Mouse (Mus musculus) midbrain, embryonic 11.5 days (tissue): ENCODE measurements at regions not wholly inside any gene's neighbourhood (a gene's known extent, or its start where the extent isn't known, plus 50 kb on each side); places are given as distances from the start of the nearest gene placed in this dataset.

Experiments
- ATAC-seq: fragments of 200-750 bp; cut with Nextera tagmentation; 2 replicates; pipeline ENCODE4 v1.8.0; 2017; ENCODE audit warnings: moderate TSS enrichment, moderate library complexity; ENCODE audit not compliant: low FRiP score
- DNase-seq: peaks from one replicate; pipeline ENCODE4 v3.0.0; 2015; ENCODE audit warnings: low spot score; ENCODE audit errors: missing footprints
- H3K27ac ChIP-seq: fragments of 300-500 bp; sonication (generic); 2 replicates; pipeline ENCODE4 v1.5.1; 2014; ENCODE audit warnings: low read depth, low read length
- H3K27me3 ChIP-seq: fragments of 300-500 bp; sonication (generic); 2 replicates; pipeline ENCODE4 v1.6.1; 2014; ENCODE audit warnings: mild to moderate bottlenecking, low read length, moderate library complexity, mixed read lengths; ENCODE audit not compliant: control insufficient read depth, insufficient read depth
- H3K36me3 ChIP-seq: fragments of 300-500 bp; sonication (generic); 2 replicates; pipeline ENCODE4 v1.6.1; 2014; ENCODE audit warnings: mild to moderate bottlenecking, low read length, moderate library complexity, mixed read lengths; ENCODE audit not compliant: control insufficient read depth, insufficient read depth
- H3K4me1 ChIP-seq: fragments of 300-500 bp; sonication (generic); 2 replicates; pipeline ENCODE4 v1.6.1; 2014; ENCODE audit warnings: low read length; ENCODE audit not compliant: control insufficient read depth, insufficient read depth
- H3K4me2 ChIP-seq: fragments of 300-500 bp; sonication (generic); 2 replicates; pipeline ENCODE4 v1.6.1; 2014; ENCODE audit warnings: mild to moderate bottlenecking, moderate library complexity
- H3K4me3 ChIP-seq: fragments of 300-500 bp; sonication (generic); 2 replicates; pipeline ENCODE4 v1.5.1; 2014; ENCODE audit warnings: low read depth, low read length
- H3K9ac ChIP-seq: fragments of 300-500 bp; sonication (generic); 2 replicates; pipeline ENCODE4 v1.6.1; 2014; ENCODE audit warnings: low read length
- H3K9me3 ChIP-seq: fragments of 300-500 bp; sonication (generic); 2 replicates; pipeline ENCODE4 v1.6.1; 2016; ENCODE audit warnings: low read length; ENCODE audit not compliant: control insufficient read depth
- WGBS: fragments of 180-500 bp; shearing (Covaris S2); extraction: QIAGEN DNeasy Blood & Tissue Kit; methylation state at CpG from one replicate; pipeline ENCODE4 v1.1.7; 2014; 5-methylcytosine and 5-hydroxymethylcytosine counted together

GRCm38 (mm10) chr7:73025640-73026039 lies 349.7 kb upstream of the Rgma start:
- no peak overlapping the region for H3K9ac ChIP-seq
- H3K27ac ChIP-seq: no peak overlapping the region
- H3K27me3 ChIP-seq: no peaks in the 10 kb centered on the region
- H3K4me2 ChIP-seq: no peak overlapping the region
- WGBS: 80% methylated on average over 5 of the region's 5 CpGs
- no peak for ATAC-seq
- H3K9me3 ChIP-seq: no peaks in the 10 kb centered on the region
- H3K4me1 ChIP-seq: no peaks in the 10 kb centered on the region
- no peak overlapping the region for H3K4me3 ChIP-seq
- DNase-seq: no peak
- H3K36me3 ChIP-seq: no peaks in the 10 kb centered on the region

GRCm38 (mm10) chr7:73028952-73029351 lies 346.4 kb upstream of the Rgma start:
- WGBS: 90% methylated on average over 6 of the region's 6 CpGs
- no peaks in the 10 kb centered on the region for H3K36me3 ChIP-seq
- no peak overlapping the region for H3K27ac ChIP-seq
- no peaks in the 10 kb centered on the region for H3K4me1 ChIP-seq
- no peaks in the 10 kb centered on the region for H3K9me3 ChIP-seq
- no peak overlapping the region for H3K9ac ChIP-seq
- H3K27me3 ChIP-seq: no peaks in the 10 kb centered on the region
- DNase-seq (no peak), ATAC-seq (no peak)
- H3K4me3 ChIP-seq: no peak overlapping the region
- no peak overlapping the region for H3K4me2 ChIP-seq

DNA sequence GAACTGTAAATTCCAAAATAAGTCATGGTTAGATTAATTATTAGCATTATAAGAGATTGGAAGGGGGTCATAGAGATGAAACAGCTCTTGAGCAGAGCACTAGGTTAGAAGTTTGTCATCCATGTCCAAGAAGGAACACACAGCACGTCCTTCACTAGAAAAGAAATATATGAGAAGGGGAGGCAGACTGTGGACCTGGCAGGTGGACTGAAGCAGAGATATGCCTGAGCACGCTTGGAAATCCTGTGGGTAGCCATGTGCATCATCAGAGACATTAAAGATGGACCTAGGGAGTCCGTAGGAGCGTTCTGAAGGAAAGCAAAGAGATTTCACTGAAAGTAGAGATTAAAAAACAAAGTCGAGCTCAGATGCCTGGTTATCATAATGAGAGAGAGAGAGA lies 343.9 kb upstream of the Rgma start:
- DNase-seq (no peak), ATAC-seq (no peak)
- Histone ChIP-seq H3K4me2 (no peak overlapping the region), H3K4me1 (no peaks in the 10 kb centered on the region), H3K27ac (no peak overlapping the region), H3K36me3 (no peaks in the 10 kb centered on the region), H3K4me3 (no peak overlapping the region), H3K9me3 (no peaks in the 10 kb centered on the region), H3K27me3 (no peaks in the 10 kb centered on the region), H3K9ac (no peak overlapping the region)
- 85% methylated on average over 5 of the region's 5 CpGs for WGBS

- Histone ChIP-seq H3K27ac (no peak overlapping the region), H3K4me1 (no peaks in the 10 kb centered on the region), H3K27me3 (no peaks in the 10 kb centered on the region), H3K9me3 (no peaks in the 10 kb centered on the region), H3K4me2 (no peak overlapping the region), H3K36me3 (no peaks in the 10 kb centered on the region), H3K4me3 (no peak overlapping the region), H3K9ac (no peak overlapping the region)
- no peak for ATAC-seq
- DNase-seq: no peak
- WGBS: 84% methylated on average over 23 of the region's 23 CpGs
Measured at GRCm38 (mm10) chr7:73032316-73032980, 342.9 kb upstream of the Rgma start.

DNA sequence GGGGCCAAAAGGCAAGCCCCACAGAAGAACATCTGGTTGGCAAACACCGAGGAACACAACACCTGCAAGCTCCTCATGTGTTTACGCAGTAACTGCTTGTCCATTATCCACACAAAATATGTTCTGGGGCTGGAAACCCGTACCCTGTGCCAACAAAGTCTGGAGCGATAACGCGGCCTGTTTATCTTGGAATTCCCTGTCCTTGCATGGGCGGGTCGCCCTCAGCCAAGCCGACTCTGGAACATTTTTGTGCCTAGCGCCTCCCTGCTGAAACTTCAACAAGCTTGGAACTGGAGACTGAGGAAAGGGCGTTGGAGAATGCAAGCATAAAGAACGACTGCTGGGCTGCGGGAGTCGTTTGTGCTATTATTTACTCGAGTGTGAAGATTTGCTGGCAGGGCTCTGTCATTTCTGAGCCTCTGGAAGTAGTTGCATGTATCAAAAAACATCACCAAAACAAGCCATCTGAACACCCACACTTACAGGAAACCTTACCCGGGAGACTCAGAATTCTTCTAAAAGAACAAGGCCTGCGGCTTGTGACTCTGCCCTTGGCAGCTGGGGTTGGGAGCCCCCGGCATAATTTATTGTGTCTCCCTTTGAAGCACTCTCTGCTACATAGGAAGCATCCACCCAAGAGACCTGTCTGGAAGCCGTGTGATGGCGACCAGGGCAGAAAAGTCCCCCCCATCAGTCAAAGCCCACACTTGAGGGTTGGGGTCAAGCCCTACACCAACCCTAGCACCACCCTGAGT lies 338.3 kb upstream of the Rgma start:
- Histone ChIP-seq H3K27me3 (no peaks in the 10 kb centered on the region), H3K9me3 (no peaks in the 10 kb centered on the region), H3K36me3 (no peaks in the 10 kb centered on the region), H3K4me1 (no peaks in the 10 kb centered on the region), H3K27ac (no peak overlapping the region), H3K4me3 (no peak overlapping the region), H3K4me2 (no peak overlapping the region), H3K9ac (no peak overlapping the region)
- ATAC-seq: no peak
- WGBS: 81% methylated on average over 20 of the region's 20 CpGs
- no peak for DNase-seq

GRCm38 (mm10) chr7:73037638-73038037 lies 337.7 kb upstream of the Rgma start:
- no peak overlapping the region for H3K27ac ChIP-seq
- H3K4me3 ChIP-seq: no peak overlapping the region
- H3K9ac ChIP-seq: no peak overlapping the region
- 91% methylated on average over 9 of the region's 9 CpGs for WGBS
- DNase-seq (no peak), ATAC-seq (no peak)
- no peak overlapping the region for H3K4me2 ChIP-seq
- no peaks in the 10 kb centered on the region for H3K36me3 ChIP-seq
- no peaks in the 10 kb centered on the region for H3K27me3 ChIP-seq
- no peaks in the 10 kb centered on the region for H3K9me3 ChIP-seq
- no peaks in the 10 kb centered on the region for H3K4me1 ChIP-seq

DNA sequence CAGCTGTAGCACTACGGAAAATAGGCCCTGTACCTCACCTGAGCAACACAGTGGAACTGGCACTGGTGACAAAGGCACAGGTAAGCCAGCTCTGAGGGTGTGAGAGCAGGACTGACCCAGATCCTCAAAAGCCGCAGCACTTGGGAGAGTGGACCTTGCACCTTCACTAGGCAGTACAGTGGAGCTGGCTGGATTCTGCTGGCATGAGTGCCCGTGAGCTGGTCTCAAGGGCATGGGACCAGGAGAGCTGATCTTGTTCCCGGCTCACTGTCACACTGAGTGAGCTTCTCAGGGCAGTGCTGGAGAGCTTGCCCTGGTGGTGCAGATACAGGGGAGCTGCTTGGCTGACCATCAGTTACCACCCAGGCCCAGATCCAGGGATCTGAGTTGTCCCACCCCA lies 335.4 kb upstream of the Rgma start:
- Histone ChIP-seq H3K27ac (no peak overlapping the region), H3K4me3 (no peak overlapping the region), H3K27me3 (no peaks in the 10 kb centered on the region), H3K4me1 (no peaks in the 10 kb centered on the region), H3K9ac (no peak overlapping the region), H3K36me3 (no peaks in the 10 kb centered on the region), H3K4me2 (no peak overlapping the region), H3K9me3 (no peaks in the 10 kb centered on the region)
- 94% methylated on average over 4 of the region's 4 CpGs for WGBS
- no peak for ATAC-seq
- DNase-seq: no peak

DNA sequence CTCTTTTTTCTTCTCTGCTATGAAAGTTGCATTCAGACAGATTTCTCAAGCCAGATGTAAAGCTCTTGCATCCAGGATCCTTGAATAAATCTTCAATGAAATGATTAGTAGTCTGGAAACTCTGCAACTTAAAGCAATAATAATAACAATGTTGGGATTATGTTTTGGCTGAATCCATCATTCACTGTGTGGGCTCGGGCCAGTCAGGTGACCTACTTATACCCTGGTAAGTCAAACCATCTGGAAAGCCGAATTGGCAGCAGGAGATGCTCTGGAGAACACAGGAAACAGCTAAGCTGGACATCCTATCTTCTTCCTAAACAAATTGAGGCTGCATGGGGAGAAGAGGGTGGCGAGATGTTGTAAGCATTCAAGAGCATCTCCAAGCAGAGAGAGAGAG lies 331.0 kb upstream of the Rgma start:
- 76% methylated on average over 3 of the region's 3 CpGs for WGBS
- H3K4me2 ChIP-seq: no peak overlapping the region
- no peak for DNase-seq
- no peaks in the 10 kb centered on the region for H3K9me3 ChIP-seq
- H3K36me3 ChIP-seq: no peaks in the 10 kb centered on the region
- ATAC-seq: no peak
- no peaks in the 10 kb centered on the region for H3K4me1 ChIP-seq
- H3K4me3 ChIP-seq: no peak overlapping the region
- no peak overlapping the region for H3K9ac ChIP-seq
- no peaks in the 10 kb centered on the region for H3K27me3 ChIP-seq
- no peak overlapping the region for H3K27ac ChIP-seq

DNA sequence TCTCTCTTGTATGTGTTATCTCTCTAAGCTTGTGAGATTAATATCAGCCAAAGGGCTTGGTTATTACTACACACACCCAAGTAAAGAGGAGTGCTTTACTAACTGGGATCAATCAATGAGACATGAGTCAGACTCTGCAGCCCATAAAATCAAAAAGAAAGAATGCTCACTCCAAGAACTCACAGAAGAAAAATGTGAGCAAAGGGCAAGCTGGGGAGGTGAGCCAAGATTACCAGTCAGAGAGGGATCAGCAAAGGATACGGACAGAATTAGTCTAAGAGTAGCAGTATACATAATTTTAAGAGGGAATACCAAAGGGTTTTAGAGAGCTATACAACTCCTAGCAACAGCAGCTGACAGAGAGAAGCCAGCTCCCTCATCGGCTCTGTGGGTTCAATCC lies 319.4 kb upstream of the Rgma start:
- no peak overlapping the region for H3K4me2 ChIP-seq
- WGBS: 77% methylated on average over 2 of the region's 2 CpGs
- H3K27ac ChIP-seq: no peak overlapping the region
- no peak for DNase-seq
- no peak for ATAC-seq
- H3K27me3 ChIP-seq: no peaks in the 10 kb centered on the region
- H3K4me1 ChIP-seq: no peaks in the 10 kb centered on the region
- H3K36me3 ChIP-seq: no peaks in the 10 kb centered on the region
- H3K9me3 ChIP-seq: no peaks in the 10 kb centered on the region
- no peak overlapping the region for H3K4me3 ChIP-seq
- H3K9ac ChIP-seq: no peak overlapping the region
